Mouse (Mus musculus) hindbrain, embryonic 11.5 days (tissue): ENCODE measurements at regions not wholly inside any gene's neighbourhood (a gene's known extent, or its start where the extent isn't known, plus 50 kb on each side); places are given as distances from the start of the nearest gene placed in this dataset.

ENCODE experiments used
- ATAC-seq: fragments of 200-750 bp; cut with Nextera tagmentation; 2 replicates; pipeline ENCODE4 v1.8.0; 2017; ENCODE audit warnings: mild to moderate bottlenecking, moderate TSS enrichment, moderate library complexity; ENCODE audit not compliant: low FRiP score
- DNase-seq: peaks from one replicate; pipeline ENCODE4 v3.0.0-alpha.2; 2015; ENCODE audit warnings: low spot score
- H3K27ac ChIP-seq: fragments of 300-500 bp; sonication (generic); 2 replicates; pipeline ENCODE4 v1.5.1; 2014; ENCODE audit warnings: mild to moderate bottlenecking, low read depth, low read length
- H3K27me3 ChIP-seq: fragments of 300-500 bp; sonication (generic); 2 replicates; pipeline ENCODE4 v1.6.1; 2014; ENCODE audit warnings: mild to moderate bottlenecking, low read length, moderate library complexity, mixed read lengths; ENCODE audit not compliant: control insufficient read depth, insufficient read depth
- H3K36me3 ChIP-seq: fragments of 300-500 bp; sonication (generic); 2 replicates; pipeline ENCODE4 v1.6.1; 2014; ENCODE audit warnings: mild to moderate bottlenecking, low read length, moderate library complexity, mixed read lengths; ENCODE audit not compliant: control insufficient read depth, insufficient read depth
- H3K4me1 ChIP-seq: fragments of 300-500 bp; sonication (generic); replicated peaks from 2 replicates; pipeline ENCODE4 v1.6.1; 2014; ENCODE audit warnings: low read length, mixed read lengths; ENCODE audit not compliant: control insufficient read depth, insufficient read depth
- H3K4me2 ChIP-seq: fragments of 300-500 bp; sonication (generic); replicated peaks from 2 replicates; pipeline ENCODE4 v1.6.1; 2014; ENCODE audit warnings: mild to moderate bottlenecking, low read depth, low read length
- H3K4me3 ChIP-seq: fragments of 300-500 bp; sonication (generic); 2 replicates; pipeline ENCODE4 v1.5.1; 2014; ENCODE audit warnings: low read depth, low read length
- H3K9ac ChIP-seq: fragments of 300-500 bp; sonication (generic); 2 replicates; pipeline ENCODE4 v1.6.1; 2014; ENCODE audit warnings: low read depth, low read length
- H3K9me3 ChIP-seq: fragments of 300-500 bp; sonication (generic); 2 replicates; pipeline ENCODE4 v1.6.1; 2016; ENCODE audit warnings: low read length; ENCODE audit not compliant: control insufficient read depth
- WGBS: fragments of 180-500 bp; shearing (Covaris S2); extraction: QIAGEN DNeasy Blood & Tissue Kit; methylation state at CpG from one replicate; pipeline ENCODE4 v1.1.7; 2014; 5-methylcytosine and 5-hydroxymethylcytosine counted together

GRCm38 (mm10) chr11:52648176-52648839 is 116.1 kb upstream of the Fstl4 start:
- no peaks in the 10 kb centered on the region for H3K9me3 ChIP-seq
- H3K27me3 ChIP-seq: no peaks in the 10 kb centered on the region
- no peaks in the 10 kb centered on the region for H3K36me3 ChIP-seq
- no peak overlapping the region; the same call in 1 of the 2 replicates for H3K27ac ChIP-seq
- peak; percentile 57 for DNase-seq
- no peak overlapping the region for H3K9ac ChIP-seq
- H3K4me2 ChIP-seq: no peak overlapping the region
- ATAC-seq: peak; percentile 51
- WGBS: 37% methylated on average over 15 of the region's 15 CpGs
- peaks cover 9% of the 10 kb centered on the region for H3K4me1 ChIP-seq
- H3K4me3 ChIP-seq: no peak overlapping the region

GRCm38 (mm10) chr11:52648849-52649400 is 115.5 kb upstream of the Fstl4 start:
- peaks cover 9% of the 10 kb centered on the region for H3K4me1 ChIP-seq
- no peak overlapping the region for H3K27ac ChIP-seq

GRCm38 (mm10) chr11:52654640-52655039 is 109.8 kb upstream of the Fstl4 start:
- WGBS: 87% methylated on average over 7 of the region's 7 CpGs

More at GRCm38 (mm10) chr11:52648849-52649400, 115.5 kb upstream of the Fstl4 start:
- H3K4me2 ChIP-seq: no peak overlapping the region
- H3K9me3 ChIP-seq: no peaks in the 10 kb centered on the region
- no peak overlapping the region for H3K4me3 ChIP-seq
- 75% methylated on average over 8 of the region's 8 CpGs for WGBS
- ATAC-seq (no peak), DNase-seq (no peak)
- no peaks in the 10 kb centered on the region for H3K27me3 ChIP-seq
- H3K36me3 ChIP-seq: no peaks in the 10 kb centered on the region
- no peak overlapping the region for H3K9ac ChIP-seq

GRCm38 (mm10) chr11:52655720-52656474 is 108.5 kb upstream of the Fstl4 start:
- no peaks in the 10 kb centered on the region for H3K4me1 ChIP-seq
- no peak overlapping the region for H3K4me3 ChIP-seq
- ATAC-seq (no peak), DNase-seq (no peak)
- H3K9ac ChIP-seq: no peak overlapping the region
- no peaks in the 10 kb centered on the region for H3K27me3 ChIP-seq
- 63% methylated on average over 2 of the region's 2 CpGs for WGBS
- H3K27ac ChIP-seq: no peak overlapping the region
- no peaks in the 10 kb centered on the region for H3K36me3 ChIP-seq
- H3K4me2 ChIP-seq: no peak overlapping the region
- H3K9me3 ChIP-seq: no peaks in the 10 kb centered on the region

More at GRCm38 (mm10) chr11:52654640-52655039, 109.8 kb upstream of the Fstl4 start:
- Histone ChIP-seq H3K27me3 (no peaks in the 10 kb centered on the region), H3K27ac (no peak overlapping the region), H3K4me3 (no peak overlapping the region), H3K9ac (no peak overlapping the region), H3K4me1 (no peaks in the 10 kb centered on the region), H3K9me3 (no peaks in the 10 kb centered on the region), H3K4me2 (no peak overlapping the region), H3K36me3 (no peaks in the 10 kb centered on the region)
- DNase-seq: no peak
- ATAC-seq: no peak

GRCm38 (mm10) chr11:52661234-52661633 is 103.2 kb upstream of the Fstl4 start:
- WGBS: 77% methylated on average over 12 of the region's 12 CpGs
- no peaks in the 10 kb centered on the region for H3K9me3 ChIP-seq
- no peaks in the 10 kb centered on the region for H3K4me1 ChIP-seq
- ATAC-seq: no peak
- no peak overlapping the region for H3K27ac ChIP-seq
- no peaks in the 10 kb centered on the region for H3K36me3 ChIP-seq
- no peak overlapping the region for H3K4me2 ChIP-seq
- no peak overlapping the region for H3K4me3 ChIP-seq
- no peak overlapping the region for H3K9ac ChIP-seq
- DNase-seq: no peak
- no peaks in the 10 kb centered on the region for H3K27me3 ChIP-seq

- H3K4me2 ChIP-seq: no peak overlapping the region
- DNase-seq: no peak
- no peak for ATAC-seq
- H3K27me3 ChIP-seq: no peaks in the 10 kb centered on the region
- H3K9me3 ChIP-seq: no peaks in the 10 kb centered on the region
- H3K36me3 ChIP-seq: no peaks in the 10 kb centered on the region
- H3K4me1 ChIP-seq: no peaks in the 10 kb centered on the region
- no peak overlapping the region for H3K27ac ChIP-seq
- no peak overlapping the region for H3K9ac ChIP-seq
- 86% methylated on average over 15 of the region's 15 CpGs for WGBS
- no peak overlapping the region for H3K4me3 ChIP-seq
Measured at GRCm38 (mm10) chr11:52661894-52662593, 102.4 kb upstream of the Fstl4 start.

GRCm38 (mm10) chr11:52665343-52665742 is 99.1 kb upstream of the Fstl4 start:
- Histone ChIP-seq H3K27ac (no peak overlapping the region), H3K4me1 (no peaks in the 10 kb centered on the region), H3K4me3 (no peak overlapping the region), H3K27me3 (no peaks in the 10 kb centered on the region), H3K36me3 (no peaks in the 10 kb centered on the region), H3K9ac (no peak overlapping the region), H3K4me2 (no peak overlapping the region), H3K9me3 (no peaks in the 10 kb centered on the region)
- DNase-seq: no peak
- WGBS: 73% methylated on average over 1 of the region's 1 CpGs
- no peak for ATAC-seq

- ATAC-seq: no peak
- H3K27ac ChIP-seq: no peak overlapping the region
- no peaks in the 10 kb centered on the region for H3K4me1 ChIP-seq
- H3K9me3 ChIP-seq: no peaks in the 10 kb centered on the region
- no peaks in the 10 kb centered on the region for H3K27me3 ChIP-seq
- no peak for DNase-seq
- H3K4me2 ChIP-seq: no peak overlapping the region
- H3K9ac ChIP-seq: no peak overlapping the region
- H3K36me3 ChIP-seq: no peaks in the 10 kb centered on the region
- WGBS: 84% methylated on average over 6 of the region's 6 CpGs
- no peak overlapping the region for H3K4me3 ChIP-seq
Measured at GRCm38 (mm10) chr11:52675022-52675421, 89.4 kb upstream of the Fstl4 start.
